Mouse (Mus musculus): ENCODE data around the gene Psat1.

Gene Psat1

GRCm38 (mm10) chr19:15864129-15864528 lies 83.0 kb downstream of the Psat1 start:
- no peak for DNase-seq (ENCODE audit: low read depth, low spot score)

DNA sequence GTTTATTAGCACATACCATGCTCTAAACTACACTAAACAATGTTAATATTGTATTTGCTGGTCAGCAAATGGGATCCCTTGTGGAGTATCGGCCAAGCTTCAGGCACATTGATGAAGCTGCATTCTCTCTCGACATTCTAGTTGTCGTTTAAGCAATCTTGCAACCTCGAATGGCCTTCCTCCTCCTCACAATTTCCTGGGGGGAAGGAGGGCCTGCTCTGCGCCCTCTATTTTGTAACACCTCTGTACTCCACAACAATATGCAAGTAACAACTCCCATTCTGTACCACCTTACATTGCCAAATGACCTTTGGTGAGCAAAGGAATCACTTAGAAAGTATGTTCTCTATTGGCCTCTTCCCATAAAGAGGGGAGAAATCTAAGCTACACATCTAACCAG lies 91.8 kb downstream of the Psat1 start:
- no peak for DNase-seq (ENCODE audit: low read depth, low spot score)
